Mouse (Mus musculus) testis, adult 10 weeks (tissue): ENCODE measurements around the gene Nop2. TPM values are rescaled to one million over a fixed set of nuclear protein-coding genes. Genes with fewer than 3 reads are reported as not detected.

Experiments used
- polyA plus RNA-seq: library from polyadenylated mRNA; stranded (reverse); fragments of 350-450 nt; fragmentation: Illumina TruSeq; extraction: RNeasy Lipid Tissue Mini Kit (QIAGEN cat#74804); gene quantifications from one replicate; pipeline ENCODE4 v1.2.3, GENCODE M21; 2014; ENCODE audit warnings: low read depth, low replicate concordance

The Nop2 gene
- polyA plus RNA-seq = 3.4 TPM

GRCm38 (mm10) chr6:125131302-125132156 is at the start of gene Nop2:
Gene Nop2, plus strand, starts transcription at chr6:125131909.

GRCm38 (mm10) chr6:125095391-125096278 is 36.1 kb upstream of the Nop2 start, which contains the start of gene Chd4:
Gene Chd4, plus strand, starts transcription at chr6:125095981.

GRCm38 (mm10) chr6:125145001-125145400 is 13.3 kb downstream of the Nop2 start, which contains the start of gene Iffo1:
Gene Iffo1, plus strand, starts transcription at chr6:125145241.

GRCm38 (mm10) chr6:125166051-125166751 is 34.5 kb downstream of the Nop2 start, which contains the start of gene Gapdh:
Gene Gapdh, minus strand, starts transcription at chr6:125166467.

GRCm38 (mm10) chr6:125191332-125192015 is 59.8 kb downstream of the Nop2 start, which contains the start of the genes Ncapd2 and Mrpl51:
Gene Ncapd2, minus strand, starts transcription at chr6:125191701.
Gene Mrpl51, plus strand, starts transcription at chr6:125191801.

Other genes with a start within 250 kb of the Nop2 start
- 0.28 TPM for gene Cd4, start 243.7 kb upstream of the Nop2 start, polyA plus RNA-seq
- not detected for gene Lag3, start 220.2 kb upstream of the Nop2 start, polyA plus RNA-seq
- 19.0 TPM for gene Ptms, start 211.8 kb upstream of the Nop2 start, polyA plus RNA-seq
- 2.7 TPM for gene Mlf2, start 200.5 kb upstream of the Nop2 start, polyA plus RNA-seq
- gene Cops7a, start 166.4 kb upstream of the Nop2 start, polyA plus RNA-seq = 36.9 TPM
- gene Pianp, start 135.2 kb upstream of the Nop2 start, polyA plus RNA-seq = not detected
- 25.2 TPM for gene Zfp384, start 122.8 kb upstream of the Nop2 start, polyA plus RNA-seq
- 3.7 TPM for gene Ing4, start 92.1 kb upstream of the Nop2 start, polyA plus RNA-seq
- gene Acrbp, start 82.2 kb upstream of the Nop2 start, polyA plus RNA-seq = 113 TPM
- gene Lpar5, start 64.0 kb upstream of the Nop2 start, polyA plus RNA-seq = not detected
- gene Chd4, start 35.9 kb upstream of the Nop2 start, polyA plus RNA-seq = 85.2 TPM
- gene Iffo1, start 13.3 kb downstream of the Nop2 start, polyA plus RNA-seq = 9.8 TPM
- 17.5 TPM for gene Gapdh, start 34.6 kb downstream of the Nop2 start, polyA plus RNA-seq
- gene Ncapd2, start 59.8 kb downstream of the Nop2 start, polyA plus RNA-seq = 20.1 TPM
- gene Mrpl51, start 59.9 kb downstream of the Nop2 start, polyA plus RNA-seq = 192 TPM
- gene Vamp1, start 83.6 kb downstream of the Nop2 start, polyA plus RNA-seq = 5.9 TPM
- 0.94 TPM for gene Tapbpl, start 100.0 kb downstream of the Nop2 start, polyA plus RNA-seq
- not detected for gene Cd27, start 105.1 kb downstream of the Nop2 start, polyA plus RNA-seq
- 31.4 TPM for gene Tuba3a, start 154.1 kb downstream of the Nop2 start, polyA plus RNA-seq
- 0.22 TPM for gene Ltbr, start 182.0 kb downstream of the Nop2 start, polyA plus RNA-seq
- gene Scnn1a, start 188.8 kb downstream of the Nop2 start, polyA plus RNA-seq = 0.06 TPM
- gene Tnfrsf1a, start 217.5 kb downstream of the Nop2 start, polyA plus RNA-seq = 2.2 TPM
- not detected for gene Plekhg6, start 248.9 kb downstream of the Nop2 start, polyA plus RNA-seq